Mouse (Mus musculus) ES-E14 (cell line): ENCODE measurements at regions not wholly inside any gene's neighbourhood (a gene's known extent, or its start where the extent isn't known, plus 50 kb on each side); places are given as distances from the start of the nearest gene placed in this dataset.

Source experiments
- CHD2 ChIP-seq: IDR thresholded peaks from 2 replicates; pipeline ENCODE4 v1.6.1; 2014; ENCODE audit warnings: mild to moderate bottlenecking, low read depth, low read length, inconsistent platforms
- HCFC1 ChIP-seq: IDR thresholded peaks from 2 replicates; pipeline ENCODE4 v1.6.1; 2012; ENCODE audit warnings: low read length, inconsistent platforms, borderline replicate concordance; ENCODE audit not compliant: insufficient read depth
- MAFK ChIP-seq: IDR thresholded peaks from 2 replicates; pipeline ENCODE4 v1.6.1; 2014; ENCODE audit warnings: mild to moderate bottlenecking, low read depth, low read length, inconsistent platforms; ENCODE audit not compliant: insufficient read depth
- ZC3H11A ChIP-seq: IDR thresholded peaks from 2 replicates; pipeline ENCODE4 v1.6.1; 2012; ENCODE audit warnings: low read depth, mild to moderate bottlenecking, inconsistent platforms, low read length, borderline replicate concordance
- ZNF384 ChIP-seq: IDR thresholded peaks from 2 replicates; pipeline ENCODE4 v1.6.1; 2012; ENCODE audit warnings: low read depth, low read length, inconsistent platforms

GRCm38 (mm10) chr14:16038336-16038735 is 210.7 kb upstream of the Ngly1 start:
- TF ChIP-seq CHD2 (0 out of 2 replicates have a peak, but pooled peaks have one; percentile 17), HCFC1 (no peak), MAFK (no peak), ZC3H11A (no peak), ZNF384 (no peak)
